Mouse (Mus musculus) myocyte (in vitro differentiated cells): ENCODE results near the gene Mfn2. TPM values are rescaled to one million over a fixed set of nuclear protein-coding genes. Genes with fewer than 3 reads are reported as not detected.
"Not testable (repeated sequence)": the region's sequence is repeated elsewhere in the genome, so short reads cannot be mapped to it uniquely, and the experiment has no call there.

Experiments
- H3K27me3 ChIP-seq: one replicate; pipeline ENCODE4 v1.6.1; 2011; ENCODE audit not compliant: control insufficient read depth, insufficient read depth, insufficient read length
- H3K36me3 ChIP-seq: one replicate; pipeline ENCODE4 v1.6.1; 2011; ENCODE audit not compliant: control insufficient read depth, insufficient read depth
- H3K4me2 ChIP-seq: one replicate; pipeline ENCODE4 v1.6.1; 2011; ENCODE audit warnings: low read depth, control low read depth
- H3K4me3 ChIP-seq: one replicate; pipeline ENCODE4 v1.5.1; 2011; ENCODE audit warnings: mild to moderate bottlenecking, control low read depth, moderate library complexity
- H3K79me2 ChIP-seq: one replicate; pipeline ENCODE4 v1.6.1; 2011; ENCODE audit not compliant: control insufficient read depth, insufficient read depth
- H3ac ChIP-seq: one replicate; pipeline ENCODE4 v1.6.1; 2011; ENCODE audit not compliant: control insufficient read depth, insufficient read length
- CEBPB ChIP-seq: IDR thresholded peaks from 2 replicates; pipeline ENCODE4 v1.6.1; 2011; ENCODE audit warnings: mild to moderate bottlenecking, moderate library complexity; ENCODE audit not compliant: poor library complexity, insufficient read depth, severe bottlenecking
- E2F4 ChIP-seq: IDR thresholded peaks from one replicate; pipeline ENCODE4 v1.6.1; 2011; ENCODE audit warnings: mild to moderate bottlenecking, control low read depth, moderate library complexity; ENCODE audit not compliant: insufficient read depth
- MAX ChIP-seq: IDR thresholded peaks from one replicate; pipeline ENCODE4 v1.6.1; 2011; ENCODE audit warnings: low read depth, mild to moderate bottlenecking, control low read depth
- MYOD1 ChIP-seq, 3 experiments: IDR thresholded peaks; one replicate each; pipeline ENCODE4 v1.6.1; 2011; ENCODE audit warnings: control low read depth in 2 of 3, low read depth in 2 of 3, mild to moderate bottlenecking in 2 of 3, moderate library complexity in 1 of 3; ENCODE audit not compliant: insufficient read length in 2 of 3, control insufficient read depth in 1 of 3
- MYOG ChIP-seq, 3 experiments: IDR thresholded peaks; one replicate each; pipeline ENCODE4 v1.6.1; 2011; ENCODE audit warnings: control low read depth in 2 of 3, low read depth in 2 of 3, mild to moderate bottlenecking in 2 of 3; ENCODE audit not compliant: insufficient read length in 2 of 3, control insufficient read depth in 1 of 3, insufficient read depth in 1 of 3
- POLR2A ChIP-seq: IDR thresholded peaks from one replicate; pipeline ENCODE4 v1.6.1; 2011; ENCODE audit warnings: low read depth, mild to moderate bottlenecking, control low read depth, moderate library complexity; ENCODE audit not compliant: insufficient read length
- POLR2AphosphoS2 ChIP-seq: IDR thresholded peaks from one replicate; pipeline ENCODE4 v1.6.1; 2011; ENCODE audit warnings: low read depth, control low read depth; ENCODE audit not compliant: insufficient read length
- REST ChIP-seq: IDR thresholded peaks from one replicate; pipeline ENCODE4 v1.6.1; 2011; ENCODE audit warnings: mild to moderate bottlenecking, control low read depth, moderate library complexity; ENCODE audit not compliant: insufficient read depth, insufficient read length
- SRF ChIP-seq: IDR thresholded peaks from one replicate; pipeline ENCODE4 v1.6.1; 2011; ENCODE audit warnings: low read depth; ENCODE audit not compliant: control insufficient read depth, insufficient read length
- TCF12 ChIP-seq: IDR thresholded peaks from one replicate; pipeline ENCODE4 v1.6.1; 2011; ENCODE audit warnings: mild to moderate bottlenecking, control low read depth; ENCODE audit not compliant: poor library complexity, insufficient read depth, severe bottlenecking
- TCF3 ChIP-seq: IDR thresholded peaks from one replicate; pipeline ENCODE4 v1.6.1; 2011; ENCODE audit warnings: low read depth, control low read depth; ENCODE audit not compliant: insufficient read length
- USF1 ChIP-seq: IDR thresholded peaks from one replicate; pipeline ENCODE4 v1.6.1; 2011; ENCODE audit warnings: low read depth, mild to moderate bottlenecking, control low read depth, moderate library complexity
- polyA plus RNA-seq: library from polyadenylated mRNA; unstranded; fragments of >200 nt; fragmentation: generic; extraction: Trizol; gene quantifications from one replicate; pipeline ENCODE4 v1.2.1, GENCODE M21; 2012; ENCODE audit warnings: missing spikeins

The Mfn2 gene
- polyA plus RNA-seq, 1 experiment = 75.8 TPM

- no peak for TF ChIP-seq CEBPB
- TF ChIP-seq MYOD1 (IDR thresholded peaks at IDR 0.05; ENCODE audit: control insufficient read depth in 1 of 3, insufficient read length in 2 of 3, low read depth in 2 of 3) = no peak
- TF ChIP-seq TCF12 = no peak
- no peak for TF ChIP-seq POLR2A
- TF ChIP-seq POLR2AphosphoS2 = no peak
- TF ChIP-seq REST = no peak
- no peak for TF ChIP-seq MAX
- no peak for TF ChIP-seq E2F4
- TF ChIP-seq SRF = no peak
- no peak for TF ChIP-seq MYOG (IDR thresholded peaks at IDR 0.05; ENCODE audit: control insufficient read depth in 1 of 3, insufficient read depth in 1 of 3, insufficient read length in 2 of 3, low read depth in 2 of 3)
- TF ChIP-seq TCF3 = no peak
- TF ChIP-seq USF1 = no peak
- no peaks in the 10 kb centered on the region for H3K36me3 ChIP-seq
- H3K4me2 ChIP-seq = no peak overlapping the region
- H3K4me3 ChIP-seq = no peak overlapping the region
- no peaks in the 10 kb centered on the region for H3K27me3 ChIP-seq
- peaks cover 15% of the 10 kb centered on the region for H3K79me2 ChIP-seq
- H3ac ChIP-seq = no peak overlapping the region
These were observed 53.7 kb downstream of the Mfn2 start for GRCm38 (mm10) chr4:147850776-147851175.

GRCm38 (mm10) chr4:147848584-147848991, 55.9 kb downstream of the Mfn2 start:
- TF ChIP-seq USF1 = no peak
- no peak for TF ChIP-seq E2F4
- no peak for TF ChIP-seq CEBPB
- Histone ChIP-seq H3K27me3 (no peaks in the 10 kb centered on the region), H3ac (no peak overlapping the region), H3K79me2 (peaks cover 15% of the 10 kb centered on the region), H3K36me3 (no peaks in the 10 kb centered on the region), H3K4me2 (peak overlapping the region; percentile 80), H3K4me3 (peak overlapping the region; percentile 75)

- Histone ChIP-seq H3ac (no peak within 1 kb of the TSS), H3K36me3 (no peaks in the 10 kb centered on the region), H3K4me2 (peak within 1 kb of the TSS; percentile 80), H3K27me3 (no peaks in the 10 kb centered on the region), H3K79me2 (peaks cover 15% of the 10 kb centered on the region), H3K4me3 (peak within 1 kb of the TSS; percentile 75)
- TF ChIP-seq CEBPB = no peak
- peak; percentile 98 for TF ChIP-seq USF1
- peak; percentile 64 for TF ChIP-seq MAX
These were observed 56.6 kb downstream of the Mfn2 start, which contains the start of gene Zfp933 for GRCm38 (mm10) chr4:147847614-147848583. Zfp933 (minus strand) TSS chr4:147848366.

- H3K36me3 ChIP-seq = peaks cover 3% of the 10 kb centered on the region
- no peak overlapping the region for H3K4me2 ChIP-seq
- H3K27me3 ChIP-seq = no peaks in the 10 kb centered on the region
- H3ac ChIP-seq = no peak overlapping the region
- H3K79me2 ChIP-seq = peaks cover 11% of the 10 kb centered on the region
- TF ChIP-seq POLR2A = no peak
- TF ChIP-seq E2F4 = no peak
- no peak for TF ChIP-seq MYOG (IDR thresholded peaks at IDR 0.05; ENCODE audit: control insufficient read depth in 1 of 3, insufficient read depth in 1 of 3, insufficient read length in 2 of 3, low read depth in 2 of 3)
- TF ChIP-seq TCF3 = no peak
- TF ChIP-seq POLR2AphosphoS2 = no peak
- no peak for TF ChIP-seq MAX
- no peak for TF ChIP-seq TCF12
- TF ChIP-seq SRF = no peak
- TF ChIP-seq MYOD1 (IDR thresholded peaks at IDR 0.05; ENCODE audit: control insufficient read depth in 1 of 3, insufficient read length in 2 of 3, low read depth in 2 of 3) = no peak
- TF ChIP-seq REST = no peak
- no peak for TF ChIP-seq CEBPB
- TF ChIP-seq USF1 = no peak
- H3K4me3 ChIP-seq = no peak overlapping the region
These were observed 61.6 kb downstream of the Mfn2 start for GRCm38 (mm10) chr4:147842871-147843270.

- H3K27me3 ChIP-seq, H3K4me2 ChIP-seq, H3ac ChIP-seq, H3K4me3 ChIP-seq, H3K36me3 ChIP-seq, H3K79me2 ChIP-seq: not testable (repeated sequence)
These were observed 65.2 kb downstream of the Mfn2 start for GRCm38 (mm10) chr4:147839282-147839681.

GRCm38 (mm10) chr4:147824389-147824788, 80.1 kb downstream of the Mfn2 start:
- no peaks in the 10 kb centered on the region for H3K27me3 ChIP-seq
- H3K4me2 ChIP-seq = no peak overlapping the region
- H3ac ChIP-seq = no peak overlapping the region
- no peak for TF ChIP-seq MYOG (IDR thresholded peaks at IDR 0.05; ENCODE audit: control insufficient read depth in 1 of 3, insufficient read depth in 1 of 3, insufficient read length in 2 of 3, low read depth in 2 of 3)
- TF ChIP-seq E2F4 = no peak
- no peak for TF ChIP-seq CEBPB
- TF ChIP-seq TCF3 = no peak
- TF ChIP-seq POLR2AphosphoS2 = no peak
- no peak for TF ChIP-seq TCF12
- no peak for TF ChIP-seq SRF
- no peak for TF ChIP-seq POLR2A
- no peak for TF ChIP-seq USF1
- TF ChIP-seq MYOD1 (IDR thresholded peaks at IDR 0.05; ENCODE audit: control insufficient read depth in 1 of 3, insufficient read length in 2 of 3, low read depth in 2 of 3) = no peak
- no peak for TF ChIP-seq MAX
- no peak for TF ChIP-seq REST
- H3K79me2 ChIP-seq = no peaks in the 10 kb centered on the region
- no peak overlapping the region for H3K4me3 ChIP-seq
- peaks cover 29% of the 10 kb centered on the region for H3K36me3 ChIP-seq
